Mouse (Mus musculus): ENCODE results near the gene Pus3. TPM values are rescaled to one million over a fixed set of nuclear protein-coding genes. Genes with fewer than 3 reads are reported as not detected.

The Pus3 gene
- polyA plus RNA-seq, 1 experiment from 2014 or later, result 23.3 TPM

- Histone ChIP-seq H3K4me2 (peak overlapping the region; percentile 23; the same call in 1 of the 2 replicates), H3K4me1 (peaks cover 33% of the 10 kb centered on the region), H3K9me3 (no peaks in the 10 kb centered on the region), H3K27me3 (no peaks in the 10 kb centered on the region), H3K27ac (peak overlapping the region; percentile 64), H3K9ac (no peak overlapping the region), H3K4me3 (no peak overlapping the region), H3K36me3 (no peaks in the 10 kb centered on the region)
- 16% methylated on average over 1 of the region's 1 CpGs for whole genome bisulfite sequencing
- no peak for ATAC-seq (ENCODE audit: insufficient number of reproducible peaks, insufficient read depth, low FRiP score, low TSS enrichment, low read depth)
These were observed 28.6 kb upstream of the Pus3 start for GRCm38 (mm10) chr9:35529796-35530195.

- no peaks in the 10 kb centered on the region for H3K27me3 ChIP-seq
- no peaks in the 10 kb centered on the region for H3K36me3 ChIP-seq
- H3K4me2 ChIP-seq, result no peak overlapping the region
- WGBS, result 71% methylated on average over 9 of the region's 9 CpGs
- ATAC-seq (ENCODE audit: insufficient number of reproducible peaks, insufficient read depth, low FRiP score, low TSS enrichment, low read depth), result no peak
- peaks cover 38% of the 10 kb centered on the region for H3K4me1 ChIP-seq
- H3K9ac ChIP-seq, result no peak overlapping the region
- H3K9me3 ChIP-seq, result no peaks in the 10 kb centered on the region
- no peak overlapping the region for H3K27ac ChIP-seq
- H3K4me3 ChIP-seq, result no peak overlapping the region
These were observed 25.1 kb upstream of the Pus3 start for GRCm38 (mm10) chr9:35533266-35533665.

- H3K27me3 ChIP-seq, result no peaks in the 10 kb centered on the region
- no peaks in the 10 kb centered on the region for H3K36me3 ChIP-seq
- no peak overlapping the region for H3K4me3 ChIP-seq
- 9% methylated on average over 2 of the region's 2 CpGs for WGBS
- H3K9me3 ChIP-seq, result no peaks in the 10 kb centered on the region
- H3K4me2 ChIP-seq, result no peak overlapping the region
- H3K9ac ChIP-seq, result no peak overlapping the region
- H3K4me1 ChIP-seq, result peaks cover 25% of the 10 kb centered on the region
- peak; percentile 76 for ATAC-seq (ENCODE audit: insufficient number of reproducible peaks, insufficient read depth, low FRiP score, low TSS enrichment, low read depth)
- H3K27ac ChIP-seq, result no peak overlapping the region
These were observed 23.3 kb upstream of the Pus3 start for GRCm38 (mm10) chr9:35535110-35535509.

GRCm38 (mm10) chr9:35535876-35536275, 22.5 kb upstream of the Pus3 start:
- Histone ChIP-seq H3K4me1 (peaks cover 18% of the 10 kb centered on the region), H3K4me3 (no peak overlapping the region), H3K27me3 (no peaks in the 10 kb centered on the region), H3K4me2 (no peak overlapping the region), H3K36me3 (no peaks in the 10 kb centered on the region), H3K9me3 (no peaks in the 10 kb centered on the region), H3K27ac (no peak overlapping the region), H3K9ac (no peak overlapping the region)
- ATAC-seq (ENCODE audit: insufficient number of reproducible peaks, insufficient read depth, low FRiP score, low TSS enrichment, low read depth), result no peak
- WGBS, result 61% methylated on average over 4 of the region's 4 CpGs

GRCm38 (mm10) chr9:35539001-35539750, 19.2 kb upstream of the Pus3 start:
- Histone ChIP-seq H3K4me2 (no peak overlapping the region), H3K4me1 (peaks cover 11% of the 10 kb centered on the region), H3K9ac (no peak overlapping the region), H3K4me3 (no peak overlapping the region), H3K36me3 (no peaks in the 10 kb centered on the region), H3K9me3 (no peaks in the 10 kb centered on the region), H3K27ac (no peak overlapping the region), H3K27me3 (no peaks in the 10 kb centered on the region)
- ATAC-seq (ENCODE audit: insufficient number of reproducible peaks, insufficient read depth, low FRiP score, low TSS enrichment, low read depth), result no peak
- 83% methylated on average over 13 of the region's 13 CpGs for WGBS

GRCm38 (mm10) chr9:35541024-35541423, 17.4 kb upstream of the Pus3 start:
- ATAC-seq (ENCODE audit: insufficient number of reproducible peaks, insufficient read depth, low FRiP score, low TSS enrichment, low read depth), result no peak
- no peaks in the 10 kb centered on the region for H3K27me3 ChIP-seq
- H3K4me1 ChIP-seq, result peaks cover 5% of the 10 kb centered on the region; the same call in 1 of the 2 replicates
- H3K9ac ChIP-seq, result no peak overlapping the region
- H3K27ac ChIP-seq, result no peak overlapping the region
- no peaks in the 10 kb centered on the region for H3K9me3 ChIP-seq
- no peaks in the 10 kb centered on the region for H3K36me3 ChIP-seq
- no peak overlapping the region for H3K4me2 ChIP-seq
- 71% methylated on average over 5 of the region's 5 CpGs for WGBS
- H3K4me3 ChIP-seq, result no peak overlapping the region

- Histone ChIP-seq H3K27ac (no peak overlapping the region), H3K4me3 (no peak overlapping the region), H3K4me2 (no peak overlapping the region), H3K36me3 (no peaks in the 10 kb centered on the region), H3K27me3 (no peaks in the 10 kb centered on the region), H3K9ac (no peak overlapping the region), H3K4me1 (peaks cover 5% of the 10 kb centered on the region; the same call in 1 of the 2 replicates), H3K9me3 (no peaks in the 10 kb centered on the region)
- WGBS, result 5% methylated on average over 6 of the region's 6 CpGs
- peak; percentile 80; the same call in 1 of the 2 replicates for ATAC-seq (ENCODE audit: insufficient number of reproducible peaks, insufficient read depth, low FRiP score, low TSS enrichment, low read depth)
These were observed 16.9 kb upstream of the Pus3 start for GRCm38 (mm10) chr9:35541488-35541887.

GRCm38 (mm10) chr9:35541941-35542340, 16.5 kb upstream of the Pus3 start:
- Histone ChIP-seq H3K27ac (no peak overlapping the region), H3K27me3 (no peaks in the 10 kb centered on the region), H3K36me3 (no peaks in the 10 kb centered on the region), H3K4me2 (no peak overlapping the region), H3K9me3 (no peaks in the 10 kb centered on the region), H3K4me3 (no peak overlapping the region), H3K9ac (no peak overlapping the region), H3K4me1 (peaks cover 5% of the 10 kb centered on the region; the same call in 1 of the 2 replicates)
- WGBS, result 67% methylated on average over 6 of the region's 6 CpGs
- ATAC-seq (ENCODE audit: insufficient number of reproducible peaks, insufficient read depth, low FRiP score, low TSS enrichment, low read depth), result no peak

GRCm38 (mm10) chr9:35543099-35543860, 15.1 kb upstream of the Pus3 start:
- Histone ChIP-seq H3K36me3 (no peaks in the 10 kb centered on the region), H3K9me3 (no peaks in the 10 kb centered on the region), H3K4me3 (no peak overlapping the region), H3K27me3 (no peaks in the 10 kb centered on the region), H3K4me1 (peaks cover under 1% of the 10 kb centered on the region; the same call in 1 of the 2 replicates), H3K9ac (no peak overlapping the region), H3K27ac (no peak overlapping the region), H3K4me2 (no peak overlapping the region)
- no peak for ATAC-seq (ENCODE audit: insufficient number of reproducible peaks, insufficient read depth, low FRiP score, low TSS enrichment, low read depth)
- 81% methylated on average over 14 of the region's 14 CpGs for WGBS

GRCm38 (mm10) chr9:35544666-35545065, 13.7 kb upstream of the Pus3 start:
- Histone ChIP-seq H3K9me3 (no peaks in the 10 kb centered on the region), H3K27me3 (no peaks in the 10 kb centered on the region), H3K4me1 (no peaks in the 10 kb centered on the region), H3K9ac (no peak overlapping the region), H3K4me3 (no peak overlapping the region), H3K36me3 (no peaks in the 10 kb centered on the region), H3K4me2 (no peak overlapping the region), H3K27ac (no peak overlapping the region)
- WGBS, result 64% methylated on average over 2 of the region's 2 CpGs
- ATAC-seq (ENCODE audit: insufficient number of reproducible peaks, insufficient read depth, low FRiP score, low TSS enrichment, low read depth), result no peak

GRCm38 (mm10) chr9:35545704-35546103, 12.7 kb upstream of the Pus3 start:
- Histone ChIP-seq H3K27ac (no peak overlapping the region), H3K4me3 (no peak overlapping the region), H3K9me3 (no peaks in the 10 kb centered on the region), H3K9ac (no peak overlapping the region), H3K4me1 (0 out of 2 replicates have a peak, but pooled peaks cover 3% of the 10 kb centered on the region), H3K36me3 (no peaks in the 10 kb centered on the region), H3K4me2 (no peak overlapping the region), H3K27me3 (no peaks in the 10 kb centered on the region)
- ATAC-seq (ENCODE audit: insufficient number of reproducible peaks, insufficient read depth, low FRiP score, low TSS enrichment, low read depth), result no peak
- WGBS, result 75% methylated on average over 12 of the region's 12 CpGs

- H3K4me2 ChIP-seq, result no peak overlapping the region
- H3K27ac ChIP-seq, result no peak overlapping the region
- no peaks in the 10 kb centered on the region for H3K9me3 ChIP-seq
- H3K4me3 ChIP-seq, result no peak overlapping the region
- 0 out of 2 replicates have a peak, but pooled peaks cover 3% of the 10 kb centered on the region for H3K4me1 ChIP-seq
- no peak overlapping the region for H3K9ac ChIP-seq
- WGBS, result 81% methylated on average over 9 of the region's 9 CpGs
- ATAC-seq (ENCODE audit: insufficient number of reproducible peaks, insufficient read depth, low FRiP score, low TSS enrichment, low read depth), result no peak
- H3K27me3 ChIP-seq, result no peaks in the 10 kb centered on the region
- H3K36me3 ChIP-seq, result no peaks in the 10 kb centered on the region
These were observed 11.7 kb upstream of the Pus3 start for GRCm38 (mm10) chr9:35546745-35547144.

Data from embryonic facial prominence, embryonic 13.5 days (tissue).